Mouse (Mus musculus) midbrain, embryonic 14.5 days (tissue): ENCODE measurements at regions not wholly inside any gene's neighbourhood (a gene's known extent, or its start where the extent isn't known, plus 50 kb on each side); places are given as distances from the start of the nearest gene placed in this dataset.

Source experiments
- ATAC-seq: fragments of 200-750 bp; cut with Nextera tagmentation; 2 replicates; pipeline ENCODE4 v1.8.0; 2017; ENCODE audit warnings: moderate number of reproducible peaks, moderate library complexity; ENCODE audit not compliant: low FRiP score, low TSS enrichment
- DNase-seq: peaks from one replicate; pipeline ENCODE4 v3.0.0-alpha.2; 2015
- H3K27ac ChIP-seq: fragments of 300-500 bp; sonication (generic); replicated peaks from 2 replicates; pipeline ENCODE4 v1.5.1; 2014; ENCODE audit warnings: mild to moderate bottlenecking, low read depth, low read length, moderate library complexity
- H3K27me3 ChIP-seq: fragments of 300-500 bp; sonication (generic); 2 replicates; pipeline ENCODE4 v1.6.1; 2014; ENCODE audit warnings: low read length, control low read depth, mixed read lengths; ENCODE audit not compliant: control insufficient read depth, insufficient read depth
- H3K36me3 ChIP-seq: fragments of 300-500 bp; sonication (generic); 2 replicates; pipeline ENCODE4 v1.6.1; 2014; ENCODE audit warnings: low read length, control low read depth; ENCODE audit not compliant: control insufficient read depth, insufficient read depth
- H3K4me1 ChIP-seq: fragments of 300-500 bp; sonication (generic); 2 replicates; pipeline ENCODE4 v1.6.1; 2014; ENCODE audit warnings: mild to moderate bottlenecking, antibody characterized with exemption, low read length, control low read depth; ENCODE audit not compliant: control insufficient read depth, insufficient read depth
- H3K4me2 ChIP-seq: fragments of 300-500 bp; sonication (generic); 2 replicates; pipeline ENCODE4 v1.6.1; 2014; ENCODE audit warnings: mild to moderate bottlenecking, low read length, moderate library complexity
- H3K4me3 ChIP-seq: fragments of 300-500 bp; sonication (generic); replicated peaks from 2 replicates; pipeline ENCODE4 v1.5.1; 2014; ENCODE audit warnings: low read depth, low read length
- H3K9ac ChIP-seq: fragments of 300-500 bp; sonication (generic); replicated peaks from 2 replicates; pipeline ENCODE4 v1.6.1; 2014; ENCODE audit warnings: mild to moderate bottlenecking, low read length, moderate library complexity
- H3K9me3 ChIP-seq: fragments of 300-500 bp; sonication (generic); 2 replicates; pipeline ENCODE4 v1.6.1; 2016; ENCODE audit warnings: low read length, control low read depth, mixed read lengths; ENCODE audit not compliant: control insufficient read depth
- WGBS: fragments of 180-500 bp; shearing (Covaris S2); extraction: QIAGEN DNeasy Blood & Tissue Kit; methylation state at CpG from one replicate; pipeline ENCODE4 v1.1.7; 2014; 5-methylcytosine and 5-hydroxymethylcytosine counted together

GRCm38 (mm10) chr11:65333101-65333500 is 63.3 kb upstream of the Myocd start:
- 70% methylated on average over 2 of the region's 2 CpGs for WGBS
- no peak for ATAC-seq
- Histone ChIP-seq H3K4me2 (no peak overlapping the region), H3K4me3 (no peak overlapping the region), H3K36me3 (no peaks in the 10 kb centered on the region), H3K4me1 (no peaks in the 10 kb centered on the region), H3K27ac (no peak overlapping the region), H3K27me3 (no peaks in the 10 kb centered on the region), H3K9ac (no peak overlapping the region), H3K9me3 (no peaks in the 10 kb centered on the region)
- DNase-seq = no peak

- 68% methylated on average over 4 of the region's 4 CpGs for WGBS
- Histone ChIP-seq H3K9me3 (no peaks in the 10 kb centered on the region), H3K4me1 (no peaks in the 10 kb centered on the region), H3K36me3 (no peaks in the 10 kb centered on the region), H3K27me3 (no peaks in the 10 kb centered on the region), H3K27ac (no peak overlapping the region), H3K9ac (no peak overlapping the region), H3K4me2 (no peak overlapping the region), H3K4me3 (no peak overlapping the region)
- ATAC-seq = no peak
- peak; percentile 18 for DNase-seq
These were observed 53.2 kb upstream of the Myocd start for GRCm38 (mm10) chr11:65322877-65323440.
